Mouse (Mus musculus): ENCODE results near the gene Them7. TPM values are rescaled to one million over a fixed set of nuclear protein-coding genes. Genes with fewer than 3 reads are reported as not detected.

Them7 gene
- polyA plus RNA-seq, 1 experiment from 2014 or later: not detected

DNA sequence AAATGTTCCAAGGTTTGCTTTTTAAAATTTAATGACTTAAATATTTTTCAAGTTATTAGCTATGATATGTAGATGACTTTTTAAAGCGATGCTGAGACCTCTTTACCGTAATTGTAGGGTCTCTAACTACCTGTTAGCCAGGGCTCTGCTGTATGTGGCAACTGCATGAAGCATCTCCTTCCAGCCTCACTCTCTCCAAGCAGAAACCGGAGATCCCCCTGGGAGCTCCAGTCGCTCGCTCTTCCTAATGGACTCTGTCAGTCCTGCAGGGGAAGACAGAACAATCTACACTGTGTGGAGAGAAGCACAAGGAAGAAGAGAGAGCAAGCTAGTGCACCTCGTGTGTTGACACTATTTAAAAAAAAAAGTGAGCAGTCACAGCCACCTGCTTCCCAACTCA is 204.3 kb downstream of the Them7 start:
- no peaks in the 10 kb centered on the region for H3K4me1 ChIP-seq (ENCODE audit: control insufficient read depth, insufficient read depth, low read length)
- H3K4me2 ChIP-seq (ENCODE audit: low read length): no peak overlapping the region
- ATAC-seq (ENCODE audit: low FRiP score, low TSS enrichment): no peak
- H3K9me3 ChIP-seq (ENCODE audit: control insufficient read depth, low read length): no peaks in the 10 kb centered on the region
- WGBS: 22% methylated on average over 6 of the region's 6 CpGs
- no peak overlapping the region for H3K4me3 ChIP-seq (replicated peaks; ENCODE audit: low read depth, low read length)
- peak; percentile 20 for DNase-seq
- H3K9ac ChIP-seq (replicated peaks; ENCODE audit: low read length): no peak overlapping the region
- H3K27ac ChIP-seq (replicated peaks; ENCODE audit: low read depth, low read length): no peak overlapping the region
- no peaks in the 10 kb centered on the region for H3K36me3 ChIP-seq (ENCODE audit: control insufficient read depth, insufficient read depth, low read length)
- H3K27me3 ChIP-seq (ENCODE audit: control insufficient read depth, insufficient read depth, low read length): 0 out of 2 replicates have a peak, but pooled peaks cover 4% of the 10 kb centered on the region

Other genes starting within 250 kb of the Them7 start
- gene Eif3m, start 207.2 kb upstream of the Them7 start, polyA plus RNA-seq (2014; fragmentation: Nextera tagmentation; extraction: Ambion mirVana): 212 and 214 TPM in 2 replicates
- gene Gm11060, start 132.3 kb upstream of the Them7 start, polyA plus RNA-seq (2014; fragmentation: Nextera tagmentation; extraction: Ambion mirVana): not detected in 2 replicates
- gene Wt1, start 97.8 kb upstream of the Them7 start, polyA plus RNA-seq (2014; fragmentation: Nextera tagmentation; extraction: Ambion mirVana): not detected in 2 replicates
- 20.4 and 42.8 TPM in 2 replicates for gene Rcn1, start 175.0 kb downstream of the Them7 start, polyA plus RNA-seq (2014; fragmentation: Nextera tagmentation; extraction: Ambion mirVana)